Mouse (Mus musculus) kidney, postnatal 25 days (tissue): ENCODE measurements around the gene Ss18l2.
A peak's percentile ranks its signal among the peaks of the same experiment; 100 is the strongest.

ENCODE experiments used
- DNase-seq, 2 experiments: peaks; one replicate each; pipeline ENCODE4 v3.0.0; 2021; ENCODE audit warnings: mixed read lengths in 2 of 2

Gene Ss18l2

GRCm38 (mm10) chr9:121760271-121761090, 50.4 kb downstream of the Ss18l2 start:
- peak; percentile 67 to 85 for DNase-seq

GRCm38 (mm10) chr9:121761091-121761665, 51.0 kb downstream of the Ss18l2 start:
- DNase-seq, result no peak

GRCm38 (mm10) chr9:121761787-121762186, 51.7 kb downstream of the Ss18l2 start:
- DNase-seq, result no peak

GRCm38 (mm10) chr9:121762248-121762647, 52.1 kb downstream of the Ss18l2 start:
- DNase-seq, result no peak

GRCm38 (mm10) chr9:121762761-121763160, 52.6 kb downstream of the Ss18l2 start:
- DNase-seq, result no peak
